Mouse (Mus musculus): ENCODE data around the gene Kcnmb1.

Kcnmb1 gene

GRCm38 (mm10) chr11:34000416-34000815, 37.6 kb downstream of the Kcnmb1 start:
- DNase-seq (ENCODE audit: low spot score in 2 of 2), result no peak

GRCm38 (mm10) chr11:34001938-34002592, 39.3 kb downstream of the Kcnmb1 start:
- peak; percentile 42 to 72 for DNase-seq (ENCODE audit: low spot score in 2 of 2)

GRCm38 (mm10) chr11:34002593-34002965, 39.8 kb downstream of the Kcnmb1 start:
- no peak for DNase-seq (ENCODE audit: low spot score in 2 of 2)

- no peak for DNase-seq (ENCODE audit: low spot score in 2 of 2)
Observed at GRCm38 (mm10) chr11:34007616-34008015, 44.8 kb downstream of the Kcnmb1 start.

- peak; percentile 18 to 56 for DNase-seq (ENCODE audit: low spot score in 2 of 2)
Observed at GRCm38 (mm10) chr11:34008214-34008613, 45.4 kb downstream of the Kcnmb1 start.

GRCm38 (mm10) chr11:34008702-34009101, 45.9 kb downstream of the Kcnmb1 start:
- DNase-seq (ENCODE audit: low spot score in 2 of 2), result peak; percentile 43 to 74

- DNase-seq (ENCODE audit: low spot score in 2 of 2), result no peak
Observed at GRCm38 (mm10) chr11:34009316-34010087, 46.7 kb downstream of the Kcnmb1 start.

GRCm38 (mm10) chr11:34010133-34010858, 47.5 kb downstream of the Kcnmb1 start:
- no peak for DNase-seq (ENCODE audit: low spot score in 2 of 2)

- no peak for DNase-seq (ENCODE audit: low spot score in 2 of 2)
Observed at GRCm38 (mm10) chr11:34010859-34011172, 48.0 kb downstream of the Kcnmb1 start.

- DNase-seq (ENCODE audit: low spot score in 2 of 2), result no peak
Observed at GRCm38 (mm10) chr11:34012007-34012652, 49.3 kb downstream of the Kcnmb1 start.

Measured in spleen, postnatal 10 days (tissue).